Mouse (Mus musculus) T-helper 17 cell (primary cell): ENCODE data around the gene Gab2.

ENCODE experiments used
- in situ Hi-C, 2 experiments: fragments of 300-600 bp; cut with MboI, MseI; formaldehyde crosslinking; loops; 1 replicate in 1 of 2; 2 replicates in 1 of 2; pipeline ENCODE4 v1.15.1; 2025; ENCODE audit warnings: high pct_unique_total_duplicates in 2 of 2

The Gab2 gene

GRCm38 (mm10) chr7:97247661-97248060, 166.3 kb downstream of the Gab2 start:
- in situ Hi-C loops, result no loop called here

- in situ Hi-C loops, result no loop called here
These were observed 166.8 kb downstream of the Gab2 start for GRCm38 (mm10) chr7:97248136-97248535.

GRCm38 (mm10) chr7:97251638-97252037, 170.3 kb downstream of the Gab2 start:
- in situ Hi-C loops, result no loop called here

- in situ Hi-C loops, result no loop called here
These were observed 181.2 kb downstream of the Gab2 start for GRCm38 (mm10) chr7:97262541-97262940.

- in situ Hi-C loops, result no loop called here
These were observed 189.0 kb downstream of the Gab2 start for GRCm38 (mm10) chr7:97270367-97270766.

- in situ Hi-C loops, result no loop called here
These were observed 189.7 kb downstream of the Gab2 start for GRCm38 (mm10) chr7:97271068-97271467.

- in situ Hi-C loops, result loop anchor here in 1 of 2 experiments (5.0 kb wide), 2 partner anchors 200 to 330 kb away; no protein-coding TSS in a partner anchor
These were observed 215.6 kb downstream of the Gab2 start for GRCm38 (mm10) chr7:97296986-97297385.

GRCm38 (mm10) chr7:97297466-97297865, 216.1 kb downstream of the Gab2 start:
- in situ Hi-C loops, result loop anchor here in 1 of 2 experiments (5.0 kb wide), 2 partner anchors 200 to 330 kb away; no protein-coding TSS in a partner anchor

GRCm38 (mm10) chr7:97298279-97298678, 216.9 kb downstream of the Gab2 start:
- in situ Hi-C loops, result loop anchor here in 1 of 2 experiments (5.0 kb wide), 2 partner anchors 201 to 331 kb away; no protein-coding TSS in a partner anchor

- in situ Hi-C loops, result loop anchor here in 1 of 2 experiments (5.0 kb wide), 2 partner anchors 202 to 332 kb away; no protein-coding TSS in a partner anchor
These were observed 217.6 kb downstream of the Gab2 start for GRCm38 (mm10) chr7:97298943-97299342.

GRCm38 (mm10) chr7:97300914-97301313, 219.5 kb downstream of the Gab2 start:
- in situ Hi-C loops, result loop anchor here in 1 of 2 experiments (5.0 kb wide), 2 partner anchors 214 to 329 kb away; no protein-coding TSS in a partner anchor

GRCm38 (mm10) chr7:97301321-97301720, 219.9 kb downstream of the Gab2 start:
- in situ Hi-C loops, result loop anchor here in 1 of 2 experiments (5.0 kb wide), 2 partner anchors 214 to 329 kb away; no protein-coding TSS in a partner anchor

- in situ Hi-C loops, result loop anchor here in 1 of 2 experiments (5.0 kb wide), 2 partner anchors 215 to 330 kb away; no protein-coding TSS in a partner anchor
These were observed 220.9 kb downstream of the Gab2 start for GRCm38 (mm10) chr7:97302261-97302660.

- in situ Hi-C loops, result loop anchor here in 1 of 2 experiments (5.0 kb wide), 2 partner anchors 216 to 331 kb away; no protein-coding TSS in a partner anchor
These were observed 221.5 kb downstream of the Gab2 start for GRCm38 (mm10) chr7:97302876-97303275.

- in situ Hi-C loops, result loop anchor here in 1 of 2 experiments (5.0 kb wide), 2 partner anchors 216 to 331 kb away; no protein-coding TSS in a partner anchor
These were observed 222.2 kb downstream of the Gab2 start for GRCm38 (mm10) chr7:97303614-97304013.

GRCm38 (mm10) chr7:97304471-97304870, 223.1 kb downstream of the Gab2 start:
- in situ Hi-C loops, result loop anchor here in 1 of 2 experiments (5.0 kb wide), 2 partner anchors 217 to 332 kb away; no protein-coding TSS in a partner anchor

- in situ Hi-C loops, result no loop called here
These were observed 223.8 kb downstream of the Gab2 start for GRCm38 (mm10) chr7:97305206-97305605.

- in situ Hi-C loops, result no loop called here
These were observed 225.4 kb downstream of the Gab2 start for GRCm38 (mm10) chr7:97306813-97307212.

GRCm38 (mm10) chr7:97307546-97307945, 226.2 kb downstream of the Gab2 start:
- in situ Hi-C loops, result no loop called here

GRCm38 (mm10) chr7:97309461-97310340, 228.3 kb downstream of the Gab2 start:
- in situ Hi-C loops, result no loop called here

GRCm38 (mm10) chr7:97310341-97310635, 228.9 kb downstream of the Gab2 start:
- in situ Hi-C loops, result no loop called here

GRCm38 (mm10) chr7:97311620-97312019, 230.2 kb downstream of the Gab2 start:
- in situ Hi-C loops, result no loop called here
